Mouse (Mus musculus) intestine, postnatal 0 days (tissue): ENCODE measurements around the gene Asf1b. TPM values are rescaled to one million over a fixed set of nuclear protein-coding genes. Genes with fewer than 3 reads are reported as not detected.
"Not testable (repeated sequence)": the region's sequence is repeated elsewhere in the genome, so short reads cannot be mapped to it uniquely, and the experiment has no call there.

Source experiments
- ATAC-seq: fragments of 200-750 bp; cut with Nextera tagmentation; 2 replicates; pipeline ENCODE4 v1.8.0; 2017; ENCODE audit warnings: mild to moderate bottlenecking, moderate TSS enrichment, moderate library complexity
- H3K27ac ChIP-seq: fragments of 300-500 bp; sonication (generic); 2 replicates; pipeline ENCODE4 v1.5.1; 2014; ENCODE audit warnings: mild to moderate bottlenecking, low read depth, low read length, moderate library complexity
- H3K27me3 ChIP-seq: fragments of 300-500 bp; sonication (generic); replicated peaks from 2 replicates; pipeline ENCODE4 v1.6.1; 2014; ENCODE audit warnings: low read length, mixed read lengths; ENCODE audit not compliant: control insufficient read depth, insufficient read depth
- H3K36me3 ChIP-seq: fragments of 300-500 bp; sonication (generic); 2 replicates; pipeline ENCODE4 v1.6.1; 2014; ENCODE audit warnings: mild to moderate bottlenecking, moderate library complexity; ENCODE audit not compliant: control insufficient read depth, insufficient read depth
- H3K4me1 ChIP-seq: fragments of 300-500 bp; sonication (generic); replicated peaks from 2 replicates; pipeline ENCODE4 v1.6.1; 2014; ENCODE audit warnings: antibody characterized with exemption, low read length, mixed read lengths; ENCODE audit not compliant: control insufficient read depth, insufficient read depth
- H3K4me2 ChIP-seq: fragments of 300-500 bp; sonication (generic); replicated peaks from 2 replicates; pipeline ENCODE4 v1.6.1; 2014; ENCODE audit warnings: low read depth, mild to moderate bottlenecking, moderate library complexity
- H3K4me3 ChIP-seq: fragments of 300-500 bp; sonication (generic); 2 replicates; pipeline ENCODE4 v1.5.1; 2014; ENCODE audit warnings: low read depth, low read length
- H3K9ac ChIP-seq: fragments of 300-500 bp; sonication (generic); 2 replicates; pipeline ENCODE4 v1.6.1; 2014; ENCODE audit warnings: mild to moderate bottlenecking, low read depth, low read length
- H3K9me3 ChIP-seq: fragments of 300-500 bp; sonication (generic); 2 replicates; pipeline ENCODE4 v1.6.1; 2016; ENCODE audit warnings: mixed run types; ENCODE audit not compliant: control insufficient read depth
- CTCF ChIP-seq: sonication (generic); IDR thresholded peaks from 2 replicates; pipeline ENCODE4 v1.5.1; 2016; ENCODE audit warnings: low read depth, mild to moderate bottlenecking, control low read depth, antibody characterized with exemption, moderate library complexity
- WGBS: fragments of 180-500 bp; shearing (Covaris S2); extraction: QIAGEN DNeasy Blood & Tissue Kit; methylation state at CpG from one replicate; pipeline ENCODE4 v1.1.7; 2014; 5-methylcytosine and 5-hydroxymethylcytosine counted together
- polyA plus RNA-seq: library from polyadenylated mRNA; unstranded; fragments of >200 nt; fragmentation: Nextera tagmentation; extraction: Ambion mirVana; gene quantifications from 2 replicates; pipeline ENCODE4 v1.2.1, GENCODE M21; 2015

Asf1b gene
- polyA plus RNA-seq, 1 experiment from 2014 or later: 16.0 TPM

DNA sequence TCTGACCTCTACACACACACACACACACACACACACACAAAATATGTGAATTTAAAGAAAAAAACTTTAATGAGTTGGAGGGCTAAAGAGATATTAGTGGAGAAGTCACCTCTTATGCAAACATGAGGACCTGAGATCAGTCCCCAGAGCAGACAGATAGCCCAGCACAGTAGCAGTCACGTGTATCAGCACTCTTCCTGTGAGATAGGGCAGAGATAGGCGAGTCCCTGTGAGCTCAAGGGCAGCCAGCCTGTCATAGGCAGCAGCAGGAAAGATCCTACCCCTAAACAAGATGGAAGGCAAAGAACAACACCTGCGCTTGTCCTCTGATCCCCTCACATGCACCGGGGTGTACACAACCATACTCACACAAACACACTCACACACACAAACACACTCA is 27.1 kb downstream of the Asf1b start:
- no peak for ATAC-seq

DNA sequence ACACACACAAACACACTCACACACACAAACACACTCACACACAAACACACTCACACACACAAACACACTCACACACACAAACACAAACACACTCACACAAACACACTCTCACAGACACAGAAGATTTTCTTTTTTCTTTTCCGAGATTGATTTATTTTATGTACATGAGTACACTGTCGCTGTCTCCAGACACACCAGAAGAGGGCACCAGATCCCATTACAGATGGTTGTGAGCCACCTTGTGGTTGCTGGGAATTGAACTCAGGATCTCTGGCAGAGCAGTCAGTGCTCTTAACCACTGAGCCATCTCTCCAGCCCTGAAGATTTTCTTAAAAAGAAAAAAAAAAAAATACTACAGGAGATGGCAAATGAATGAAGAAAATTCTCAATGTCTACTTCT is 27.9 kb downstream of the Asf1b start:
- TF ChIP-seq CTCF: peak; percentile 48
- not testable (repeated sequence) for H3K27me3 ChIP-seq, H3K27ac ChIP-seq, H3K4me3 ChIP-seq, H3K4me1 ChIP-seq, ATAC-seq, H3K9ac ChIP-seq, H3K9me3 ChIP-seq, H3K4me2 ChIP-seq
- peaks cover 52% of the 10 kb centered on the region for H3K36me3 ChIP-seq
- WGBS: 99% methylated on average over 2 of the region's 2 CpGs

More for the DNA sequence above, 27.1 kb downstream of the Asf1b start:
- 72% methylated on average over 4 of the region's 4 CpGs for WGBS
- H3K4me3 ChIP-seq: no peak overlapping the region
- H3K36me3 ChIP-seq: peaks cover 45% of the 10 kb centered on the region
- H3K9me3 ChIP-seq: no peaks in the 10 kb centered on the region
- no peak overlapping the region for H3K4me2 ChIP-seq
- no peak overlapping the region for H3K9ac ChIP-seq
- no peaks in the 10 kb centered on the region for H3K4me1 ChIP-seq
- no peaks in the 10 kb centered on the region for H3K27me3 ChIP-seq
- no peak for TF ChIP-seq CTCF
- no peak overlapping the region; the same call in 1 of the 2 replicates for H3K27ac ChIP-seq

DNA sequence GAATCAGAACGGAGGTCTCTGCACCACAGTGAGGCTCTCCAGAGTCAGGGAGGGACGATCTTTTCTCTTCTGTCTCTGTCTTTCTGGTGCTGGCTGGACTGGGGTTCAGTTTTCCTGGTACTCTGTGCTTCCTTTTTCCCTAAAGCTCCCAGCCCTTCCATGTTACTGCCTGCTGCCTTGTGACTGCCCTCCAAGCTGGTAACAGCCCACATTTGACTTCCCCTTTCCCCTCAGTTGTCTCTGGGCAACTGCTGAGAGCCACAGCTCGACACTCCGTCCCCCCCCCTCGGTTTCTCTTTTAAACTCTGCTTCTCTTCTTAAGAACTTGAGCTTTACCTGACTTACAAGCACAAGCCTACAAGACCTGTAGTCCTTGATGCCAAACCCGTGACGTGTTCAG is 33.9 kb downstream of the Asf1b start:
- TF ChIP-seq CTCF: no peak
- ATAC-seq: no peak
- Histone ChIP-seq H3K4me2 (no peak overlapping the region), H3K27me3 (no peaks in the 10 kb centered on the region), H3K36me3 (peaks cover 64% of the 10 kb centered on the region), H3K27ac (no peak overlapping the region), H3K4me3 (no peak overlapping the region), H3K4me1 (no peaks in the 10 kb centered on the region), H3K9me3 (no peaks in the 10 kb centered on the region), H3K9ac (no peak overlapping the region)
- WGBS: 85% methylated on average over 7 of the region's 7 CpGs

DNA sequence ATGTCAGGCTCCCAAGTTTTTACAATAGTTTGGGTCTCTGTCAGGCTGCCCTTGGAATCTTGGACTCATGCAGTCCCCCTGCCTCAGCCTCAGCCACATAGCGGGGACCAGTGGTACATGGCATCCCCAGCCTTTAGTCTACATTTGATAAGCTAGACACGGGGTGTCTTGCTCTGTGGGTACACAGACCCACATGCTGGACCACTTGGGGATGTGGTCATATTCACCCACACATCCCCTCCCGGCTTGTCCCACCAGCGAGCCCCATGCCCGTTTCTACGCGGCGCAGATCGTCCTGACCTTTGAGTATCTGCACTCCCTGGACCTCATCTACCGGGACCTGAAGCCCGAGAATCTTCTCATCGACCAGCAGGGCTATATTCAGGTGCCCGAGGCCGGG is 34.9 kb downstream of the Asf1b start:
- Histone ChIP-seq H3K4me2 (no peak overlapping the region), H3K27ac (no peak overlapping the region), H3K36me3 (peaks cover 64% of the 10 kb centered on the region), H3K9ac (no peak overlapping the region), H3K9me3 (no peaks in the 10 kb centered on the region), H3K4me1 (no peaks in the 10 kb centered on the region), H3K27me3 (no peaks in the 10 kb centered on the region), H3K4me3 (no peak overlapping the region)
- TF ChIP-seq CTCF: no peak
- 93% methylated on average over 14 of the region's 14 CpGs for WGBS
- no peak for ATAC-seq

DNA sequence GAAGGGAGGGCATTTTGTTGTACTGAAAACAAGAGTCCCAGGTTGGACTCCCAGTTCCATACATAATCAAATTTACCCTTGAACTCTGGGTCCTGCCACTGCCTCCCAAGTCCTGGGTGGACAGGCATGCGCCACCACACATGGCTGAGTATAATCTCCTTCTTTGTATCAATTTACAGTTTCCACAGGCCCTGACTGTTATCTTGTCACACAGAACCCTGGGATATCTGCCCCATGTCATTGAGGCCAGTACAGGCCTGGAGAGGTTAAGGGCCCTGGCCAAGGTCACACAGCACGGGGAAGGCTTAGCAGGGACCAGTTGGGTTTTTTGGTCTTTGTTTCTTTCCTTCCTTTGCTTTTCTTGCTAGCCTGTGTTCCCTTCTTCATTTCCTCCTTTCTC is 37.2 kb downstream of the Asf1b start:
- Histone ChIP-seq H3K36me3 (peaks cover 47% of the 10 kb centered on the region), H3K4me1 (no peaks in the 10 kb centered on the region), H3K27ac (no peak overlapping the region), H3K9ac (no peak overlapping the region), H3K4me2 (no peak overlapping the region), H3K4me3 (no peak overlapping the region), H3K27me3 (no peaks in the 10 kb centered on the region), H3K9me3 (no peaks in the 10 kb centered on the region)
- no peak for TF ChIP-seq CTCF
- ATAC-seq: no peak
- 87% methylated on average over 2 of the region's 2 CpGs for WGBS

DNA sequence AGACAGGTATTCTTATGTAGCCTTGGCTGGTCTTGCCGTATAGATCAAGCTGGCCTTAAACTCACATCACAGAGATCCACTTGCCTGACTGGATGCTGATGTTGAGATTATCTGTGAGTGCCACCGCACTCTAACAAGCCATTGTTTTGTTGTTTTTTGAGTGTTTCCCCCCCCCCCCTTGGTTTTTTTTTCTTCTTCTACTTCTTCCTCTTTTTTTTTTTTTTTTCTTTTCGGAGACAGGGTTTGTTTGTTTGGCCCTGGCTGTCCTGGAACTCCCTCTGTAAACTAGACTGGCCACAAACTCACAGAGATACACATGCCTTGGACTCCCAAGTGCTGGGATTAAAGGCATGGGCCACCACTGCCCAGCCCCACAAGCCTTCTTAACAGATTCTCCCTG is 38.7 kb downstream of the Asf1b start:
- ATAC-seq: no peak
- Histone ChIP-seq H3K4me3 (no peak overlapping the region), H3K9me3 (no peaks in the 10 kb centered on the region), H3K4me1 (no peaks in the 10 kb centered on the region; the same call in 1 of the 2 replicates), H3K4me2 (no peak overlapping the region), H3K9ac (no peak overlapping the region), H3K36me3 (peaks cover 32% of the 10 kb centered on the region), H3K27me3 (no peaks in the 10 kb centered on the region), H3K27ac (no peak overlapping the region)
- 80% methylated on average over 3 of the region's 3 CpGs for WGBS
- TF ChIP-seq CTCF: no peak

DNA sequence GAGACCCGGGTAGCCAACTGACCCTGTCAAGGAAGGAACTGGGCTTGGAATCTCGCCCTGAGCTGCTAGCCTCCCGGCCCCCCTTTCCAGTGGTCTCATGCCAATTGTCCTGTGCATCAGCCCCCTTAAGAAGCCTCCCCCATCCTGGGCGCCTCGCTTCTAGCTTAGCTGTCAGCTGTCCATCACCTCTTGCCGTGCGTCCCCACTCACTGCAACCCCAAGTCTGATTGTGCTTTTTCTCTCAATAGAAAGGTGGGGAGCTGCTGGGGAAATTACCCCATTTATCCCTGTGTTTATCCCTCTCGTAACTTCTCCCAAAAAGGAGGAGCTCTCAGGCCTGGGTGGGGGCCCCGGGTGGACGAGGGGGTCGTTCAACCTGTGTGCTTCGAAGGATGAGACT is 40.7 kb downstream of the Asf1b start:
- no peaks in the 10 kb centered on the region for H3K27me3 ChIP-seq
- H3K9me3 ChIP-seq: no peaks in the 10 kb centered on the region
- H3K4me1 ChIP-seq: no peaks in the 10 kb centered on the region; the same call in 1 of the 2 replicates
- no peak overlapping the region for H3K27ac ChIP-seq
- H3K36me3 ChIP-seq: peaks cover 17% of the 10 kb centered on the region
- TF ChIP-seq CTCF: no peak
- H3K9ac ChIP-seq: no peak overlapping the region
- H3K4me3 ChIP-seq: peak overlapping the region; percentile 67; the same call in 1 of the 2 replicates
- no peak for ATAC-seq
- 39% methylated on average over 12 of the region's 12 CpGs for WGBS
- peak overlapping the region; percentile 93; the same call in 1 of the 2 replicates for H3K4me2 ChIP-seq
